In genomic region chr19:27148330-27148729, GRCm38 (mm10) we compare ENCODE assay signal across 17 mouse cellular contexts.
DNase-seq lines count a peak whose midpoint lies in the region; ATAC-seq and TF ChIP-seq lines count a peak whose summit lies in the region.
"Had no signal": no experiment of that assay in that cellular context is flagged by ENCODE, and none has a peak within 500 bp of the region (broad histone marks: within the 10 kb centered on the region; RNA-seq: fewer than 3 reads in every experiment).

No protein-coding gene starts in this region.

- no peak overlapping the region for H3K27ac ChIP-seq in heart, embryonic 16.5 days (ENCODE audit: low read length)
- no peak overlapping the region for H3K27ac ChIP-seq in heart, embryonic 12.5 days (ENCODE audit: poor library complexity, severe bottlenecking)
- H3K27ac ChIP-seq in lung, embryonic 14.5 days (ENCODE audit: low read depth): peak overlapping the region; percentile 58; the same call in 1 of the 2 replicates
- peak overlapping the region; percentile 16; the same call in 1 of the 2 replicates for H3K27ac ChIP-seq in limb, embryonic 13.5 days
- H3K27ac ChIP-seq: forebrain, embryonic 15.5 days; hindbrain, embryonic 13.5 days had no signal

- no peak overlapping the region for H3K9ac ChIP-seq in heart, embryonic 16.5 days (ENCODE audit: low read length)
- no peak overlapping the region for H3K9ac ChIP-seq in heart, embryonic 12.5 days
- H3K9ac ChIP-seq in lung, embryonic 14.5 days: no peak overlapping the region
- no peak overlapping the region for H3K9ac ChIP-seq in limb, embryonic 13.5 days
- H3K9ac ChIP-seq: forebrain, embryonic 15.5 days; hindbrain, embryonic 13.5 days had no signal

- peak; percentile 73 for DNase-seq in lung, embryonic 14.5 days
- no peak for DNase-seq in lung, adult 18-20 months
- peak; percentile 33 for DNase-seq in brain, embryonic 14.5 days (ENCODE audit: low read depth)
- no peak for DNase-seq in thymus, postnatal 10 days (ENCODE audit: low spot score in 2 of 2)
- no peak for DNase-seq in adrenal gland, adult 8-10 months
- DNase-seq: cerebellum, adult 9-11 months; embryo, embryonic 11 days; heart, adult 11 months; heart, postnatal 14 days; left cerebral cortex, postnatal 4 days; right cerebral cortex, postnatal 14 days had no signal

- H3K4me2 ChIP-seq in heart, embryonic 16.5 days (ENCODE audit: low read depth, low read length): no peak overlapping the region
- no peak overlapping the region for H3K4me2 ChIP-seq in heart, embryonic 12.5 days
- no peak overlapping the region for H3K4me2 ChIP-seq in lung, embryonic 14.5 days
- no peak overlapping the region for H3K4me2 ChIP-seq in limb, embryonic 13.5 days (replicated peaks)
- H3K4me2 ChIP-seq: forebrain, embryonic 15.5 days; hindbrain, embryonic 13.5 days had no signal

- TF ChIP-seq CTCF in lung, embryonic 14.5 days (IDR thresholded peaks at IDR 0.05; ENCODE audit: low read depth): no peak
- no peak for TF ChIP-seq CTCF in brain, embryonic 14.5 days (IDR thresholded peaks at IDR 0.05; ENCODE audit: borderline replicate concordance, extremely low read depth, insufficient read depth, insufficient read length)

- WGBS in heart, embryonic 16.5 days: 65% methylated on average over 5 of the region's 5 CpGs
- 53% methylated on average over 5 of the region's 5 CpGs for WGBS in heart, embryonic 12.5 days
- WGBS in lung, embryonic 14.5 days: 32% methylated on average over 5 of the region's 5 CpGs
- WGBS in limb, embryonic 13.5 days: 46% methylated on average over 5 of the region's 5 CpGs

- no peak overlapping the region for H3K4me3 ChIP-seq in heart, embryonic 16.5 days (ENCODE audit: low read length)
- H3K4me3 ChIP-seq in heart, embryonic 12.5 days: no peak overlapping the region
- no peak overlapping the region for H3K4me3 ChIP-seq in lung, embryonic 14.5 days (ENCODE audit: low read depth, low read length)
- no peak overlapping the region for H3K4me3 ChIP-seq in limb, embryonic 13.5 days
- H3K4me3 ChIP-seq: erythroblast, embryonic 14.5 days; forebrain, embryonic 15.5 days; hindbrain, embryonic 13.5 days had no signal

- no peaks in the 10 kb centered on the region for H3K9me3 ChIP-seq in heart, embryonic 16.5 days (replicated peaks; ENCODE audit: control insufficient read depth, low read length)
- H3K9me3 ChIP-seq in heart, embryonic 12.5 days (replicated peaks): no peaks in the 10 kb centered on the region
- H3K9me3 ChIP-seq in lung, embryonic 14.5 days (ENCODE audit: low read depth, low read length): no peaks in the 10 kb centered on the region
- no peaks in the 10 kb centered on the region for H3K9me3 ChIP-seq in limb, embryonic 13.5 days
- H3K9me3 ChIP-seq: forebrain, embryonic 15.5 days; hindbrain, embryonic 13.5 days had no signal

- ATAC-seq in heart, embryonic 16.5 days (replicated peaks; ENCODE audit: extremely low read depth, insufficient read depth, low FRiP score): 0 out of 2 replicates have a peak, but pooled peaks have one; percentile 18
- no peak for ATAC-seq in heart, embryonic 12.5 days (ENCODE audit: insufficient number of reproducible peaks, low FRiP score)
- peak; percentile 62; the same call in 1 of the 2 replicates for ATAC-seq in lung, embryonic 14.5 days (ENCODE audit: insufficient read depth)
- ATAC-seq in limb, embryonic 13.5 days (ENCODE audit: low FRiP score, low read depth): peak; percentile 59
- ATAC-seq: forebrain, embryonic 15.5 days had no signal

- no peaks in the 10 kb centered on the region for H3K36me3 ChIP-seq in heart, embryonic 16.5 days (ENCODE audit: control insufficient read depth, insufficient read depth)
- H3K36me3 ChIP-seq in heart, embryonic 12.5 days: no peaks in the 10 kb centered on the region
- no peaks in the 10 kb centered on the region for H3K36me3 ChIP-seq in lung, embryonic 14.5 days (ENCODE audit: insufficient read depth)
- H3K36me3 ChIP-seq in limb, embryonic 13.5 days: no peaks in the 10 kb centered on the region
- H3K36me3 ChIP-seq: forebrain, embryonic 15.5 days; hindbrain, embryonic 13.5 days had no signal

- H3K4me1 ChIP-seq in heart, embryonic 16.5 days (ENCODE audit: control insufficient read depth, insufficient read depth, low read length): peaks cover 2% of the 10 kb centered on the region; the same call in 1 of the 2 replicates
- peaks cover 25% of the 10 kb centered on the region for H3K4me1 ChIP-seq in heart, embryonic 12.5 days (replicated peaks)
- peaks cover 7% of the 10 kb centered on the region for H3K4me1 ChIP-seq in lung, embryonic 14.5 days (ENCODE audit: insufficient read depth)
- peaks cover 11% of the 10 kb centered on the region for H3K4me1 ChIP-seq in limb, embryonic 13.5 days

- no peak for TF ChIP-seq POLR2A in brain, embryonic 14.5 days (IDR thresholded peaks at IDR 0.05; ENCODE audit: borderline replicate concordance, extremely low read depth, insufficient read depth, insufficient read length, poor library complexity, severe bottlenecking)

- H3K27me3 ChIP-seq in heart, embryonic 16.5 days (ENCODE audit: control insufficient read depth, insufficient read depth, low read length): no peaks in the 10 kb centered on the region
- H3K27me3 ChIP-seq in heart, embryonic 12.5 days (replicated peaks): no peaks in the 10 kb centered on the region
- H3K27me3 ChIP-seq in lung, embryonic 14.5 days (ENCODE audit: insufficient read depth, low read length): no peaks in the 10 kb centered on the region
- H3K27me3 ChIP-seq in limb, embryonic 13.5 days: no peaks in the 10 kb centered on the region
- H3K27me3 ChIP-seq: forebrain, embryonic 15.5 days; hindbrain, embryonic 13.5 days had no signal

Comparison
In these comparisons a context has a peak if more than half of its experiments do, and no peak if none do; other contexts are left out.
1. DNase-seq: peak in lung, embryonic 14.5 days (single experiment) and brain, embryonic 14.5 days (single experiment); none in lung, adult 18-20 months (0 of 2), thymus, postnatal 10 days (0 of 2) and adrenal gland, adult 8-10 months (single experiment).
2. H3K27ac ChIP-seq: peak in lung, embryonic 14.5 days (single experiment) and limb, embryonic 13.5 days (single experiment); none in heart, embryonic 16.5 days (single experiment) and heart, embryonic 12.5 days (single experiment).